Mouse (Mus musculus) c-Kit-positive CD71-negative TER-119-negative erythroid progenitor cells, embryonic 14.5 days (primary cell): ENCODE measurements around the gene Atp1a4.
"Not testable (repeated sequence)": the region's sequence is repeated elsewhere in the genome, so short reads cannot be mapped to it uniquely, and the experiment has no call there.

ENCODE experiments used
- DNase-seq: peaks from one replicate; pipeline ENCODE4 v3.0.0-alpha.2; 2013; ENCODE audit warnings: low read depth

Gene Atp1a4

GRCm38 (mm10) chr1:172281522-172282254 lies 23.5 kb upstream of the Atp1a4 start:
- DNase-seq: no peak

- DNase-seq: no peak
Observed at GRCm38 (mm10) chr1:172279768-172280509, 21.7 kb upstream of the Atp1a4 start.

GRCm38 (mm10) chr1:172278328-172278727 lies 20.1 kb upstream of the Atp1a4 start:
- no peak for DNase-seq

- peak; percentile 29 for DNase-seq
Observed at GRCm38 (mm10) chr1:172277172-172277571, 19.0 kb upstream of the Atp1a4 start.

- no peak for DNase-seq
Observed at GRCm38 (mm10) chr1:172274547-172274946, 16.3 kb upstream of the Atp1a4 start.

- DNase-seq: no peak
Observed at GRCm38 (mm10) chr1:172274116-172274515, 15.9 kb upstream of the Atp1a4 start.

GRCm38 (mm10) chr1:172273386-172273785 lies 15.2 kb upstream of the Atp1a4 start:
- no peak for DNase-seq

GRCm38 (mm10) chr1:172271765-172272164 lies 13.6 kb upstream of the Atp1a4 start:
- DNase-seq: no peak

- no peak for DNase-seq
Observed at GRCm38 (mm10) chr1:172271208-172271607, 13.0 kb upstream of the Atp1a4 start.

GRCm38 (mm10) chr1:172261477-172262078 lies 3.4 kb upstream of the Atp1a4 start, which contains the start of gene Igsf8:
Gene Igsf8 (plus strand): TSS chr1:172261641.
- DNase-seq: no peak

GRCm38 (mm10) chr1:172247679-172248078 lies 10.5 kb downstream of the Atp1a4 start:
- DNase-seq: peak; percentile 10

- no peak for DNase-seq
Observed at GRCm38 (mm10) chr1:172247216-172247615, 11.0 kb downstream of the Atp1a4 start.

GRCm38 (mm10) chr1:172244645-172245044 lies 13.6 kb downstream of the Atp1a4 start:
- not testable (repeated sequence) for DNase-seq

- no peak for DNase-seq
Observed at GRCm38 (mm10) chr1:172243547-172244205, 14.5 kb downstream of the Atp1a4 start.

- no peak for DNase-seq
Observed at GRCm38 (mm10) chr1:172242401-172242800, 15.8 kb downstream of the Atp1a4 start.

- DNase-seq: no peak
Observed at GRCm38 (mm10) chr1:172240945-172241708, 17.1 kb downstream of the Atp1a4 start.

- no peak for DNase-seq
Observed at GRCm38 (mm10) chr1:172229215-172229614, 29.0 kb downstream of the Atp1a4 start.

- no peak for DNase-seq
Observed at GRCm38 (mm10) chr1:172228209-172228608, 30.0 kb downstream of the Atp1a4 start.

GRCm38 (mm10) chr1:172221297-172222063 lies 36.7 kb downstream of the Atp1a4 start:
- DNase-seq: no peak

- DNase-seq: no peak
Observed at GRCm38 (mm10) chr1:172220414-172220813, 37.8 kb downstream of the Atp1a4 start.
